Mouse (Mus musculus): Measurements from ENCODE around the gene Stat2. TPM values are rescaled to one million over a fixed set of nuclear protein-coding genes. Genes with fewer than 3 reads are reported as not detected.
A peak's percentile ranks its signal among the peaks of the same experiment; 100 is the strongest.

Gene Stat2
- total RNA-seq (2021): 1 to 10 TPM; 4.6 to 4.7 TPM
- long read RNA-seq, experiment 1: 0 reads
- long read RNA-seq, experiment 2, partial matches to known transcripts: 0 of 2 reads
- long read RNA-seq, experiment 2, other reads (novel, unspliced or antisense): 2 of 2 reads

DNA sequence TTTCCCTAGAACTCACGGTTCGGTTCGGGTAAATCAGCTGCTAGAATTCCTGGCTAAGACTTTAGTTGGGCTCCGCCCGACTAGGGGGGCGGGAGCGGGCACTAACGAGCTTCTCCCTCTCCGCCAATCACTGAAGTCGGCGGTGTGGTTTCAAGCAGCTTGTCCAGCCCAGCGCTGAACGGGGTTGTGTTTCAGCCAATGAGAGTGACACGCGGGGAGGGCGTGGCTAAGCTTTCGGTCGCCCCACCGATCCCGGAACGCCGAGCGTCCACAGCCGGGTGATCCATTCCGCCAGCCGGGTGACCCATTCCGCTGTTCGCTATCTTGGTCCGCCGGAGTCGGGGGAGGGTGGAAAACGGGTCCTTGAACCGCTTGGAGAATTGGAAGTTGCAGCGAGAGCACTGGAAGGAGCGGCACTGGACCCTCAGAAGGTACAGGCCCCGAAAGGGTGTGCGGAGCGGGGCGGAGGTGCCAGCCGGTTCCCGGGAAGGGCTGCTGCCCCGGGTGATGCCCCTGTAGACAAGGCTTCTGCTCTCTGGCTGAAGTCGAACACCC lies at the start of gene Stat2:
Gene Stat2 (plus strand): TSS at position 273 of the 555 bp plus-strand sequence.
- DNase-seq: peak; percentile 98

DNA sequence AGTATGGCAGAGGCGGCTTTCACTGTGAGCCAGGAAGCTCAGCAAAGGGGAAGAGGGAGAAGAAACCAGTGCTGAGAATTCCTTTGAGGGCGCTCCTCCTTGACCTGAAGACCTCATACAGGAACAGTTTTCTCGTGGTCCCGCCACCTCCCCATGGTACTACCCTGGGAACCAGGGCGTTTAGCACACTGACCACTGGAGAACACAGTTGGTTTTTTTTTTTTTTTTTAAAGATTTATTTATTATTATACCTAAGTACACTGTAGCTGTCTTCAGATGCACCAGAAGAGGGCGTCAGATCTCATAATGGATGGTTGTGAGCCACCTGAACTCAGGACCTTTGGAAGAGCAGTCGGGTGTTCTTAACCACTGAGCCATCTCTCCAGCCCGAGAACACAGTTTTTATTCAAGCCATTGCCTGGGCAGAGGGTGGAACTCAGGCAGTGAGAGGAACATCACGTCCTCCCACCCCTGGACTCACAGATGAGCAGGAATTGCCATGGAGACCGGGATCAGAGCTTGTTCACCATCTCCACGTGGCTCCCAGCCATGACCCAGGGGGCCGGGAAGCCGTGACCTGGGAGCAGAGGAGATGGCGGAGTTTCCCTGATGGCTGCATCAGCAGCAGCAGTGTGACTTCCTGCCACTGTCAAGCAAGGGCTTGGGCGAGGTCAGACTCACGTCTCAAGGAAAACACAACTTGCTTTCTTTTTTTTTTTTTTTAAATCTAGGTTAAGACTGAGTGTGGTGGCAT lies 48.6 kb upstream of the Stat2 start:
- no peak for DNase-seq

DNA sequence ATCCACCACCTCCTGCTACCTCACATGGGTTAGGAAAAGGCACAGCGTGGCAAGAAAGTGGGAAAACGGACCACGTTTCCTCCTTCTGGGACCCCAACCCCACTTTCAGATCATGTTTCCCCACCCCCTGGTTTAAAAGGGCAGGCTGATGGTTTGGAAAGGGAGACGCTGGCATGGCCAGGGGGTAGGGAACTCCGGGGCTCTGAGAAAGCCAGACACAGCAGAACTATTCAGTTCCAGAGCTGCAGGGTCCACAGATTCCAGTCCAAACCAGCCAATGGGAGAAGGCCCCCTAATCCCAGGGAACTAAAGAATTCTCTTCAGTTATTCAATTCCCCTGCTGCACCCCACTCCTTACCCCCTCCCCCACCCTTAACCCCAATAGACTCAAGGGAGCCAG lies 45.3 kb upstream of the Stat2 start:
- DNase-seq: no peak

DNA sequence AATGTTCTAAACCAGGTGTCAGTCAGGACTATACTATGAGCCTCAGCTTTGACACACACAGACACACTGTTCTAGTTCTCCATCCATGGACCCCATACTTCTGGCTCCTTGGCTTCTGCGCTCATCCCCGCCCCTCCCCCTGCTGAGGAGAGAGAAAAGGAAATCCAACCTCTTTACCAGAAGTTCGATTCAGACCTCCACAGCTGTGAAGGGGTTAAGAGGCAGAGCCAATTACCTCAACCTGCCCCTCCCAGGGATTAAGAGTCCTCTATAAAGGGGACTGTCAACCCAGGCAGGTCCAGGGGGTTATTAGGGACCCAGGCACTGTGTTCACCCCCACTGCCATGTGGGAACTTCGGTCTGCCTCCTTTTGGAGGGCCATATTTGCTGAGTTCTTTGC lies 44.8 kb upstream of the Stat2 start, which contains the start of gene Mip:
Gene Mip (plus strand): TSS at position 301 of the 400 bp plus-strand sequence.
- DNase-seq: no peak

DNA sequence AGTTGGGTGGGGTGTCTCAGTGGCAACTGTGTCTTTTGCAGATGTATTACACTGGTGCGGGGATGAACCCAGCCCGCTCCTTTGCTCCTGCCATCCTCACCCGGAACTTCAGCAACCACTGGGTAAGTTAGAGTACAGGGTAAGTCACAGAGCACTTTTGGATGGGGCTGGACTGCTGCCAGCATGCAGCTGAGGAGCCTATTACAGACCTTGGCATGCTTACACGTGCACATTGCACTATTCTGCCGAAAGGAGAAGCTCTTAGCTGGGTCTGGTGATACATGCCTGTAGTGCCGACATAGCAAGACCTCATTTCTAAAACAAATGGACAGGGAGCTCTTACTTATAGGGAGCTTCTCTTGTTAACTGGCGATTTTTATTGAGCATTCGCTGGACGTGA lies 42.8 kb upstream of the Stat2 start:
- no peak for DNase-seq

DNA sequence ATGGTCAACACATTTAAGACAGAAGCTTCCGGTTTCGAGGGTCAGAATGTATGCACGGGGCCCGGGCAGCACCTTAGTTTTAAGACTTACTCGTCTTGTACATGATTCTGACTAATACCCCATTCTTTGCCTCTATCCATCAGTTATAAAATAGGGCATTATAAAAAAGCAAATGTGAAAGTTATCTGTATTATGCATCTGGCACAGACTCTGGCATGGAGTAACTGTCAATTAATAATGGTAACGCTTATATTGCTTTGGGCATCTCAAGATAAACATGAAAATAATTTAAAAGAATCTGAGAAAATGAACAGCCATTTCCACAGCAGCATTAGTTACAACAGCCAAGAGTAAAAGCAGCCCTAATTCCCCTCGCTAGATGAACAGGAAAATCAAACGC lies 42.4 kb upstream of the Stat2 start:
- no peak for DNase-seq

- DNase-seq: no peak
Measured at GRCm38 (mm10) chr10:128230582-128230981, 39.8 kb upstream of the Stat2 start.

DNA sequence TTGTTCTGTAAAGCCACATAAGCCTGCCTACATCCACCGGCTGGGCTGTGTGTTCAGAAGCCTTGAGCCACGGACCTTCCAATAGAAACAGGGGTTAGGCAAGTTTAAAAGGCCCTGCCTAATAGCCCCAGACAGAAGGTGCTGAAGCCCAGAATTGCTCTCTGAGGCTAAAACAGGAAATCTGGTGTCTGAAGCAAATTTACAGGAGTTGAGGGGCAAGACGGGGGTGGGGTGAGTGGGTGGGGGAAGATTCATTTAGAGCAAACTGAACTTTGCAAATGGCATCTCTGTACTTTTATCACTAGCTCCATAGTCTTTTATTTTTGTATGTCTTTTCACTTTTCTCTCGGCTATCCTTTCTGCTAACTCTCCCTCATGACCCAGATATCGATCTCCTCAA lies 39.2 kb upstream of the Stat2 start:
- no peak for DNase-seq

- peak; percentile 85 for DNase-seq
Measured at GRCm38 (mm10) chr10:128231697-128232419, 38.5 kb upstream of the Stat2 start, which contains the start of gene Timeless. Timeless (plus strand) TSS chr10:128232065.

- no peak for DNase-seq
Measured at GRCm38 (mm10) chr10:128232420-128232985, 37.9 kb upstream of the Stat2 start.

DNA sequence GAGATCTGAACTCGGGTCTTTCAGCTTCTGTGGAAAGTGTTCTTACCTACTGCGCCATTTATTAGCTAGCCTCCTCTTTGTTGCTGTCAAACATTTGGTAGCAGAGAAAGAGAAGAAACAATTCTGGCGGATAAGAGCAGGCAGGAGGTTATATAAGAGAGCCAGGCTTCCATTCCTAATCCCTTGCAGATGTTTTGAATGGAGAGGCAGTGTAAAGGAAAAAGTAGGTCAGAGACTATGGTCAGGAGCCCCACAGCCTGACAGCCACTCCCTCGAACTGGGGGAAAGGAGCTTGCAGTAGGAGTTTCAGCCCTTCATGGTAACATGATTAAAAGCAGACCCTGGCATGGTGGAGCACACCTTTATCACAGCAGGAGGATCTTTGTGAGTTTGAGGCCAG lies 34.0 kb upstream of the Stat2 start:
- no peak for DNase-seq

DNA sequence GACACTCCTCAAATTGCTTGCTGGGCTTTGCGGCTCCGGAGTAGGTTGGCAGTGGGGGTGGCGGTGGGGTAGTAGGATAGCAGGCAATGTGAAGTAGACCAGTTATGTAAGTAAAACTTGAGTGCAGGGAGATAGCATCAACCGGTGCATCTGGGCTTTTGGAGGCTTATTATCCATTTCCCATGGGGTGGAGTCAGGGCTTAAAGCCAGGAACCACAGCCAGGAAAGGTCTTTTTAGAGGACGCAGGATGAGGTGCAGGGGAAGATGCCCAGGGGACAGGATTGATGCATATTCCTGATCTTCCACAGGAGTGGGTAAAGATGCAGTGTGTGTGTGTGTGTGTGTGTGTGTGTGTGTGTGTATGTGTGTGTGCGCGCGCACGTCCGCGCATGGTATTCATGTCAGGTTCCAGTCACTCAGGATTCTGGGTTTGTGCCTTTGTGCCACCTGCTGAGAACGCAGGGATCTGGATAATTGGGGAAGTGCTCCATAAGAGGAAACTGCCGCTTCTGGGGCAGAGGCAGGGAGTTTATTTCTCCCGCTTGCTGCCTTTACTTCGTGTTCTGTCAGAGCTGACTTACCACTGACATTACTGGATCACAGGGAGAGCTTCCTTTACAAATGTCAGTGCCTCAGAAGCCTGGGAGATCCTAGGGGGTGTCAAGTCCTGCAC lies 32.4 kb upstream of the Stat2 start:
- DNase-seq: peak; percentile 57

DNA sequence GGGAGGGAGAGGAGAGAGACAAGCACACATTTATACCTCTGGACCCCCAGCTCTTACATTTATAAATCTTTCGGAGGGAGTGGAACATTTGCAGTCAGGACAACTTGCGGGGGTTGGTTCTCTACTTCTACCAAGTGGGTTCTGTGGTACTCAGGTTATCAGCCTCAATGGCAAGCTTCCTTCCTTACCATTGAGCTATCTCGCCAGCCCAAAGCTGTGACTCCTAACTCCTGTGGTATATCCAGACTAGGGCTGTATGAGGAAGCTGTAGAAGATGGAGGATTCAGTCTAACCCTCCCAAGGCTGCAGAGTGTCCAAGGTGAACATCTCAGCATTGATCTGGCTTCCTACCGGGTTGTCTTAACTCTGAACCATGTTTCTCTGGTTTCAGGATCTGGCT lies 31.2 kb upstream of the Stat2 start:
- no peak for DNase-seq

DNA sequence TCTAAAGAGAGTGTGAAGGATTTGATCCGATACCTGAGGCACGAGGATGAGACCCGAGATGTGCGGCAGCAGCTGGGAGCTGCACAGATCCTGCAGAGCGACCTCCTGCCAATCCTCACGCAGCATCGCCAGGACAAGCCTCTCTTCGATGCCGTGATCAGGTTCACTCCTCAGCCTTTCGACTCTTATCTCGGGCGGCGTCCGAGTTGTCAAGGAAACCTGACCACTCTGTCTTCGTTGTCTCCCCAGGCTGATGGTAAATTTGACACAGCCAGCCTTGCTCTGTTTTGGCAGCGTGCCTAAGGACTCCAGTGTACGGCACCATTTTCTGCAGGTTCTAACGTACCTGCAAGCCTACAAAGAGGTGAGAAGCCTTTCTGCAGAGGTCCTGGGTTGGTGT lies 30.2 kb upstream of the Stat2 start:
- no peak for DNase-seq

GRCm38 (mm10) chr10:128243252-128243651 lies 27.1 kb upstream of the Stat2 start:
- no peak for DNase-seq

- no peak for DNase-seq
Measured at GRCm38 (mm10) chr10:128244121-128244520, 26.2 kb upstream of the Stat2 start.

DNA sequence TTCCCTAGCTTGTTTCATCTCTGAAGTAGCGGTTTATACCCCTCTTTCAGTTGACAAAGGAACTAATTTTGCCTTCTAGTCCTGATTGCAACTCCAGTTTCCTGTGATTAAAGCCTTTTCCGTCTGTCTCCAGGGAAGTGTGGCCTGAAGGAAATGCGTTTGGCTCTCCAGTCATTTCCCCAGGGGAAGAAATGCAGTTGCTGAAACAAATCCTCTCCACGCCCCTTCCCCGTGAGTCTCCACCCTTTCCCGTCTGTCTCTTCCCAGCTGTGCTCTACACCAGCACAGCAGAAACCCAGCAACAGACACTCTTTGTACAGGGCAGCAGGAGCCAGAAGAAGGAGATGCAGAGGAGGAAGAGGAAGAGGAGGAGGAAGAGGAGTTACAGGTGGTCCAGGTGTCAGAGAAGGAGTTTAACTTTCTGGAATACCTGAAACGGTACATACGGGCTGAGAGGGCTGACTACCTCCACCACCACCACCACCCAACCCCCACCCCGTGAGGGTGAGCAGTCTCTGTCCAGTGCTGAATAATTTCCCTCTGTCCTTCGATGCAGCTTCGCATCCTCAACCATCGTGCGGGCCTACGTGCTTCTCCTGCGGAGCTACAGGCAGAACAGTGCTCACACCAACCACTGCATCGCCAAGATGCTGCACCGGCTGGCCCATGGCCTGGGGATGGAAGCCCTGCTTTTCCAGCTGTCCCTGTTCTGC lies 23.2 kb upstream of the Stat2 start:
- DNase-seq: peak; percentile 55

DNA sequence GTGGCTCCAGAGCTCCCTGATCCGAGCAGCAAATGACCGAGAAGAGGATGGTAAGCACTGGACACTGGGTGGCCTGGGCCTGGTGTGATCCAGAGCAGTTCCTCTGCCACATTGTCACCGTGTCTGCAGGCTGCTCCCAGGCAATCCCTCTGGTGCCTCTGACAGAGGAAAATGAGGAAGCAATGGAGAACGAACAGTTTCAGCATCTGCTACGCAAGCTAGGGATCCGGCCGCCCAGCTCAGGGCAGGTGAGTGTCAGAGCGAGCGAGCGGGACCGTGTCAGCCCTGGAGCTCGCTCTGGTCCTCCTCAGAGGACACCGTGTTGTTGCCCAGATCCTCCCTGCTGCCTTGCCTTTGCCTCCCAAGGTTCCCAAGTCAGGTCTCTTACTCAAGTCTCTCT lies 19.8 kb upstream of the Stat2 start:
- DNase-seq: no peak

DNA sequence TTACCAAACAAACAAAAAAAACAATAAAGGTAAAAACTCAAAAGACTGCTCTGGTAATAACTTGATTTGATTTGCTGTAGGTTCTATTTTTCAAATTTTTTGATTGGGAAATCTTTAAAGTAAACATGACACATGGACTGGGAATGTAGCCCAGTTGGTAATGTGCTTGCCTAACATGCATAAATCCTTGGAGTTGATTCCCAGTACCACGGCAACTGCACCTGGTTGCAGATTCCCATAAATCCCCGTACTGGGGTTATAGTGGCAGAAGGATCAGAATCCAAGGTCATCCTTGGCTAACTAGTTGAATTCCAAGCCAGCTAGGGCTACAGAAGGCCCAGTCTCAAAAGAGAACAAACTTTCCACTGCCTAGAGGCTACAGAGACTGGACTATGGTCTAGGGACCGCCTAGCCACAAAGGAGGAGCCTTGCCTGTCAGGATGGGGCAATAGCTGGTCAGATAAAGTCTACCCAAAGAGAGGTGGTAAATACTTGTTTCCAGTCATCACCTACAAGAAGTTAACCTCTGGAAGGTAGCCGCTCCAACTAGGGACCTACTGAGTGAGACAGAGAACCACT lies 16.6 kb upstream of the Stat2 start, which contains the start of gene Apon:
Gene Apon (plus strand): TSS at position 420 of the 579 bp plus-strand sequence.
- no peak for DNase-seq

- DNase-seq: no peak
Measured at GRCm38 (mm10) chr10:128255925-128256324, 14.4 kb upstream of the Stat2 start.

DNA sequence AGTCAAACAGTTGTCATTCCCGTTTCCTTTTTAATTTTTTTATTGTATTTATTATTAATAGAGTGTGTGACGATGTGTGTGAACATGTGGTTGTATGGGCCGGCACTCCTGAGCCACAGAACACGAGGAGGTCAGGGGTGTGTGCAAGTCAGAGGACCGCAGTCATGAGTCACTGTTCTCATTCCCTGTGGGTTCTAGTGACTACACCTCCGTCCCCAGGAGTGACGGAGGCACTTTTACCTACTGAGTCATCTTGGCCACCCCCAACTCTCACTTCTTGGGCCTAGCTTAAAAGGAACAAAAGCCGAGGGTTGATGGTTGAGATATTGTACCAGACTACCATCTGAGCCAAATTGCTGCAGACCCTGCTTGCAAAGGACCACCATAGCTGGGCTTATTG lies 14.0 kb upstream of the Stat2 start:
- DNase-seq: no peak
